Mouse (Mus musculus) ovary, postnatal 36 days (tissue): ENCODE data around the gene Gm49361.
"Not testable (repeated sequence)": the region's sequence is repeated elsewhere in the genome, so short reads cannot be mapped to it uniquely, and the experiment has no call there.

Experiments
- DNase-seq: peaks from one replicate; pipeline ENCODE4 v3.0.0; 2022; ENCODE audit warnings: low spot score, mixed read lengths

The Gm49361 gene

GRCm38 (mm10) chr14:57688066-57688465 lies 57.8 kb downstream of the Gm49361 start:
- DNase-seq, result not testable (repeated sequence)

GRCm38 (mm10) chr14:57687441-57687840 lies 58.5 kb downstream of the Gm49361 start:
- no peak for DNase-seq

GRCm38 (mm10) chr14:57686647-57687046 lies 59.3 kb downstream of the Gm49361 start:
- no peak for DNase-seq

- peak; percentile 39 for DNase-seq
Measured at GRCm38 (mm10) chr14:57684579-57684978, 61.3 kb downstream of the Gm49361 start.

- DNase-seq, result no peak
Measured at GRCm38 (mm10) chr14:57682751-57683150, 63.2 kb downstream of the Gm49361 start.

- DNase-seq, result peak; percentile 81
Measured at GRCm38 (mm10) chr14:57679958-57680535, 65.9 kb downstream of the Gm49361 start.

- DNase-seq, result no peak
Measured at GRCm38 (mm10) chr14:57679523-57679922, 66.4 kb downstream of the Gm49361 start.

- DNase-seq, result no peak
Measured at GRCm38 (mm10) chr14:57675481-57675880, 70.4 kb downstream of the Gm49361 start.

GRCm38 (mm10) chr14:57665628-57665950 lies 80.3 kb downstream of the Gm49361 start:
- no peak for DNase-seq

GRCm38 (mm10) chr14:57664822-57665627 lies 80.9 kb downstream of the Gm49361 start, which contains the start of gene Xpo4:
Xpo4 (minus strand) TSS chr14:57665430.
- peak; percentile 84 for DNase-seq

- DNase-seq, result peak; percentile 32
Measured at GRCm38 (mm10) chr14:57664311-57664821, 81.5 kb downstream of the Gm49361 start.

- no peak for DNase-seq
Measured at GRCm38 (mm10) chr14:57663630-57664029, 82.3 kb downstream of the Gm49361 start.

- no peak for DNase-seq
Measured at GRCm38 (mm10) chr14:57658301-57658700, 87.6 kb downstream of the Gm49361 start.

GRCm38 (mm10) chr14:57657500-57657899 lies 88.4 kb downstream of the Gm49361 start:
- DNase-seq, result no peak

GRCm38 (mm10) chr14:57656519-57656918 lies 89.4 kb downstream of the Gm49361 start:
- not testable (repeated sequence) for DNase-seq

GRCm38 (mm10) chr14:57649501-57649900 lies 96.4 kb downstream of the Gm49361 start:
- no peak for DNase-seq

GRCm38 (mm10) chr14:57646155-57646554 lies 99.7 kb downstream of the Gm49361 start:
- no peak for DNase-seq

GRCm38 (mm10) chr14:57639153-57639552 lies 106.8 kb downstream of the Gm49361 start:
- DNase-seq, result no peak

GRCm38 (mm10) chr14:57634141-57634540 lies 111.8 kb downstream of the Gm49361 start:
- DNase-seq, result no peak

- no peak for DNase-seq
Measured at GRCm38 (mm10) chr14:57629595-57629994, 116.3 kb downstream of the Gm49361 start.

- no peak for DNase-seq
Measured at GRCm38 (mm10) chr14:57622934-57623333, 123.0 kb downstream of the Gm49361 start.

- DNase-seq, result no peak
Measured at GRCm38 (mm10) chr14:57621699-57622098, 124.2 kb downstream of the Gm49361 start.

- DNase-seq, result no peak
Measured at GRCm38 (mm10) chr14:57620598-57621236, 125.2 kb downstream of the Gm49361 start.
